Mouse (Mus musculus): ENCODE data around the gene Taf12.

- no peak; the same call in 1 of the 2 replicates for TF ChIP-seq CTCF (IDR thresholded peaks at IDR 0.05; ENCODE audit: insufficient read depth, low read length)
- TF ChIP-seq POLR2A (IDR thresholded peaks at IDR 0.05; ENCODE audit: borderline replicate concordance, extremely low read depth, low read depth, low read length), result no peak
Measured at GRCm38 (mm10) chr4:132309849-132310472, 35.8 kb downstream of the Taf12 start.

Measured in lung, adult 2 months (tissue).